Mouse (Mus musculus) liver, adult 2 months (tissue): ENCODE measurements at regions not wholly inside any gene's neighbourhood (a gene's known extent, or its start where the extent isn't known, plus 50 kb on each side); places are given as distances from the start of the nearest gene placed in this dataset.

Experiments used
- CTCF ChIP-seq: fragments of 200-500 bp; IDR thresholded peaks from 2 replicates; pipeline ENCODE4 v1.5.1; 2011; ENCODE audit warnings: low read depth, low read length, control low read depth
- POLR2A ChIP-seq: fragments of 200-500 bp; IDR thresholded peaks from 2 replicates; pipeline ENCODE4 v1.6.1; 2011; ENCODE audit warnings: low read length, control low read depth; ENCODE audit not compliant: insufficient read depth; ENCODE audit errors: extremely low read depth

GRCm38 (mm10) chr13:37678772-37679171, 99.4 kb upstream of the Rreb1 start:
- TF ChIP-seq CTCF, result no peak
- TF ChIP-seq POLR2A, result no peak
